Mouse (Mus musculus): Measurements from ENCODE around the gene Soga3. TPM values are rescaled to one million over a fixed set of nuclear protein-coding genes. Genes with fewer than 3 reads are reported as not detected.

Soga3 gene
- polyA plus RNA-seq, 1 experiment from 2014 or later, result 139 TPM

DNA sequence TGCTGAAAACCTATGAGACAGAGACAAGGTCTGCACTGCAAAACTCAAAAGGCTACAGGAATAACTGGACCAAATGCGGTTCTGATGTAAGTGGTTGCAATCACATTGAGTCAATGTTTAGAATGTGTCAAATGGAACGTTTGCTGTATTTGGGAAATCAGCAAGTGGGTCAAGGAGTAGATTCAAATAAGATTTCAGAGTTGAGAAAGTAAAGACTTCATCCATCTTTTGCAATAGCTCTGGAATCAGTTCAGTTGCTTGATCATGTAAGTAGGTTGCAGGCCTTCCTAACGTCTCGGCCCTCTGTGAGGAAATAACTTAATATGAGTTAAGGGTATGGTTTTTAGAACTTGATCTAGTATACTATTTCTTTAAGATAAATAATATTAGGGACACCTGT, 81.7 kb downstream of the Soga3 start:
- Histone ChIP-seq H3K9ac (ENCODE audit: low read depth, low read length) (no peak overlapping the region), H3K4me1 (ENCODE audit: control insufficient read depth, insufficient read depth, low read depth, low read length) (no peaks in the 10 kb centered on the region), H3K27ac (ENCODE audit: low read depth, low read length) (no peak overlapping the region), H3K4me2 (ENCODE audit: low read length) (no peak overlapping the region), H3K4me3 (ENCODE audit: low read length) (no peak overlapping the region), H3K36me3 (ENCODE audit: control insufficient read depth, insufficient read depth, low read length) (peaks cover 27% of the 10 kb centered on the region), H3K9me3 (ENCODE audit: control insufficient read depth, low read length) (no peaks in the 10 kb centered on the region), H3K27me3 (replicated peaks; ENCODE audit: control insufficient read depth, insufficient read depth, low read length) (no peaks in the 10 kb centered on the region)
- no peak for ATAC-seq
- 88% methylated on average over 4 of the region's 4 CpGs for WGBS

DNA sequence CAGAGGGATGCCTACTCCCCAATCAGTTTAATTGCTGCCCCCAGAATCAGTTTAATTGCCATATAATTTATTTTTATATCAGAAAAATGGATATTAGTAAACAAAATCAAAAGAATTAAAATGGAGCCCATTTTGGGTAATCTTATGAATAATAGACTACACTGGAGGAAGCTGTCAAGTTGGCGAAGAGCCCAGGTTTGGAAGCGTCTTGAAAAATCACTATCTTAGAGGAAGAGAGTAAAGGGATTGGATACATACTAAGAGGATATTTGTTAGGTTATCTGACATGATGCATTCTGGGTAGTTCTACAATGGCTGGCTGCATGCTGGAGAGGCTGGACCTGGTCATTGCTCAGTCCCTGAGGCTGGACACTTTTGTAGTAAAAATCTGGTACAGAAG, 87.6 kb downstream of the Soga3 start:
- no peak for ATAC-seq
- Histone ChIP-seq H3K4me2 (ENCODE audit: low read length) (no peak overlapping the region), H3K27ac (ENCODE audit: low read depth, low read length) (no peak overlapping the region), H3K36me3 (ENCODE audit: control insufficient read depth, insufficient read depth, low read length) (peaks cover 18% of the 10 kb centered on the region), H3K4me3 (ENCODE audit: low read length) (no peak overlapping the region), H3K9me3 (ENCODE audit: control insufficient read depth, low read length) (no peaks in the 10 kb centered on the region), H3K4me1 (ENCODE audit: control insufficient read depth, insufficient read depth, low read depth, low read length) (no peaks in the 10 kb centered on the region), H3K27me3 (replicated peaks; ENCODE audit: control insufficient read depth, insufficient read depth, low read length) (no peaks in the 10 kb centered on the region), H3K9ac (ENCODE audit: low read depth, low read length) (no peak overlapping the region)
- WGBS, result 72% methylated on average over 2 of the region's 2 CpGs

Other genes with a start within 250 kb of the Soga3 start
- not detected in 2 replicates for gene 2310057J18Rik, start 157.5 kb upstream of the Soga3 start, polyA plus RNA-seq (2015; fragmentation: Nextera tagmentation; extraction: Ambion mirVana)
- 7.8 and 9.4 TPM in 2 replicates for gene Gm49353, start 55.1 kb downstream of the Soga3 start, polyA plus RNA-seq (2015; fragmentation: Nextera tagmentation; extraction: Ambion mirVana)
- gene 9330159F19Rik, start 67.8 kb downstream of the Soga3 start, polyA plus RNA-seq (2015; fragmentation: Nextera tagmentation; extraction: Ambion mirVana), result 26.3 and 26.6 TPM in 2 replicates
- gene Echdc1, start 169.3 kb downstream of the Soga3 start, polyA plus RNA-seq (2015; fragmentation: Nextera tagmentation; extraction: Ambion mirVana), result 35.5 and 37.9 TPM in 2 replicates
- 78.9 and 83.9 TPM in 2 replicates for gene Rnf146, start 218.6 kb downstream of the Soga3 start, polyA plus RNA-seq (2015; fragmentation: Nextera tagmentation; extraction: Ambion mirVana)